Mouse (Mus musculus): ENCODE data around the gene Ptbp1. TPM values are rescaled to one million over a fixed set of nuclear protein-coding genes. Genes with fewer than 3 reads are reported as not detected.
"Not testable (repeated sequence)": the region's sequence is repeated elsewhere in the genome, so short reads cannot be mapped to it uniquely, and the experiment has no call there.

Ptbp1 gene
- polyA plus RNA-seq, 1 experiment from 2014 or later = 201 TPM

DNA sequence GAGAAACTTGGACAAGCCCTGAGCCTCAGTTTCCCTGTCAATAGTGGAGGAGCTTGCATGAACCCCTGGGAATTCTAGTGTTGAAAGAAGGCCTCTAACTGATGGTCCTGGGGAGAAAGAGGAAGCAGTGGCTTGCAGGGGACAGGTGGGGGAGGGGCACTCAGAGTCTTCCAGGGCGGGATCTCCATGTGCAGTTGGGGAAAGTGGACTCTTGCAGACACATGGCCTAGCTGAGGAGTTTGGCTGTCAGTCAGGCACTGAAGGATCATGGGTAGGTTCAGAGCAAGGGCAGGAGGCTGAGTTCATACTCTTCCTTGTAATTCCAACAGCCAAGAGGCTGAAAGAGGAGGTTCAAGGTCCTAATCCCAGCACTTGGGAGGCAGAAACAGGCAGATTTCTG, 22.9 kb downstream of the Ptbp1 start:
- 33% methylated on average over 1 of the region's 1 CpGs for WGBS
- Histone ChIP-seq H3K9me3 (replicated peaks) (no peaks in the 10 kb centered on the region), H3K27ac (no peak overlapping the region), H3K4me1 (peaks cover 31% of the 10 kb centered on the region), H3K9ac (no peak overlapping the region), H3K36me3 (no peaks in the 10 kb centered on the region), H3K27me3 (peaks cover 22% of the 10 kb centered on the region), H3K4me2 (replicated peaks) (no peak overlapping the region), H3K4me3 (no peak overlapping the region)
- ATAC-seq (ENCODE audit: low FRiP score) = no peak

- H3K4me3 ChIP-seq = no peak overlapping the region
- WGBS = 42% methylated on average over 12 of the region's 12 CpGs
- no peaks in the 10 kb centered on the region for H3K36me3 ChIP-seq
- peaks cover 29% of the 10 kb centered on the region for H3K4me1 ChIP-seq
- no peak overlapping the region for H3K4me2 ChIP-seq (replicated peaks)
- no peaks in the 10 kb centered on the region for H3K9me3 ChIP-seq (replicated peaks)
- ATAC-seq (ENCODE audit: low FRiP score) = no peak
- no peak overlapping the region for H3K9ac ChIP-seq
- H3K27me3 ChIP-seq = peaks cover 27% of the 10 kb centered on the region
- no peak overlapping the region for H3K27ac ChIP-seq
Observed at GRCm38 (mm10) chr10:79877757-79878156, 23.5 kb downstream of the Ptbp1 start.

GRCm38 (mm10) chr10:79879527-79879926, 25.3 kb downstream of the Ptbp1 start:
- ATAC-seq (ENCODE audit: low FRiP score) = no peak
- Histone ChIP-seq H3K4me2 (replicated peaks) (no peak overlapping the region), H3K9ac (no peak overlapping the region), H3K4me1 (peaks cover 28% of the 10 kb centered on the region), H3K9me3 (replicated peaks) (no peaks in the 10 kb centered on the region), H3K36me3 (no peaks in the 10 kb centered on the region), H3K27me3 (peaks cover 43% of the 10 kb centered on the region), H3K4me3 (no peak overlapping the region), H3K27ac (no peak overlapping the region)
- WGBS = 29% methylated on average over 3 of the region's 3 CpGs

- Histone ChIP-seq H3K27me3 (peaks cover 43% of the 10 kb centered on the region), H3K4me1 (peaks cover 18% of the 10 kb centered on the region), H3K36me3 (no peaks in the 10 kb centered on the region), H3K27ac (no peak overlapping the region), H3K9me3 (replicated peaks) (no peaks in the 10 kb centered on the region), H3K9ac (no peak overlapping the region), H3K4me3 (no peak overlapping the region), H3K4me2 (replicated peaks) (no peak overlapping the region)
- 17% methylated on average over 9 of the region's 9 CpGs for WGBS
- no peak for ATAC-seq (ENCODE audit: low FRiP score)
Observed at GRCm38 (mm10) chr10:79880721-79881120, 26.5 kb downstream of the Ptbp1 start.

DNA sequence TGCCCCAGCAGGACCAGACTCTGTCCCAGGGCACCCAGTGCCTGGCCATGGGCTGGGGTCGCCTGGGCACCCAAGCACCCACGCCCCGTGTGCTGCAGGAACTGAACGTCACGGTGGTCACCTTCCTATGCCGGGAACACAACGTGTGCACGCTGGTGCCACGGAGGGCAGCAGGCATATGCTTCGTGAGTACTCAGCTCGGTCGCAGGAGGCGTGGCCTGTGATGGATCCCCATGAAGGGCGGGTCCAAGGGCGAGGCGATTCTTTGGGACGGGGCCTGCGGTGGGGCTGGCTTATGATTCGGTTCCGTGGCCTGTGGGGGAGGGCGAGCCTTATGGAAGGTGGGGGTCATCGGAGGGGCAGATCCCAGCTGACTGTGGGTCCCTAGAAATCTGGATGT, 27.8 kb downstream of the Ptbp1 start:
- peaks cover 43% of the 10 kb centered on the region for H3K27me3 ChIP-seq
- ATAC-seq (ENCODE audit: low FRiP score) = no peak

GRCm38 (mm10) chr10:79883297-79884084, 29.3 kb downstream of the Ptbp1 start:
- no peaks in the 10 kb centered on the region for H3K36me3 ChIP-seq
- 15% methylated on average over 22 of the region's 22 CpGs for WGBS
- H3K9me3 ChIP-seq (replicated peaks) = no peaks in the 10 kb centered on the region
- no peak overlapping the region for H3K4me2 ChIP-seq (replicated peaks)
- H3K4me3 ChIP-seq = no peak overlapping the region
- peaks cover 46% of the 10 kb centered on the region for H3K27me3 ChIP-seq
- no peak overlapping the region for H3K27ac ChIP-seq
- H3K9ac ChIP-seq = no peak overlapping the region
- no peak for ATAC-seq (ENCODE audit: low FRiP score)
- H3K4me1 ChIP-seq = peaks cover 18% of the 10 kb centered on the region

More for the DNA sequence above, 27.8 kb downstream of the Ptbp1 start:
- Histone ChIP-seq H3K9me3 (replicated peaks) (no peaks in the 10 kb centered on the region), H3K36me3 (no peaks in the 10 kb centered on the region), H3K4me2 (replicated peaks) (peak overlapping the region; percentile 43), H3K9ac (peak overlapping the region; percentile 35; the same call in 1 of the 2 replicates), H3K27ac (no peak overlapping the region), H3K4me1 (peaks cover 18% of the 10 kb centered on the region), H3K4me3 (peak overlapping the region; percentile 10)
- WGBS = 9% methylated on average over 22 of the region's 22 CpGs

DNA sequence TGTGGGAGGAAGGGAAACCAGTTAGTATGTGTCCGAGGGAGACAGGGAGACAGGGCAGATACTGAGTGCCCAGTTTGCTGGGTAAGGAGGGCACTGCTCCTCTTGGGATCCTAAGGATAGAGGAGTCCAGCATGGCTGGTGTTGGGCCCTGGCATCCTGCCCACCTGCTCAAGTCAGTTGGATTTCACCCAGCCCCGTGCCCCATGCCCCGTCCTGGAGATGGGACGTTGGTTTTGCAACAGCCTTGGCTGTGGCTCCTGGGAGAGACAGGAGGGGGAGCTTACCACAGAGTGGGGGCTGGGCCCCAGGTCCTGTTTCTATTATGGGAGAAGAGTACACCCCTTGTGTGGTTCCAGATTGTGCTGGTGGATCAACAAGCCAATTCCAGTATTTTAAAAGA, 30.2 kb downstream of the Ptbp1 start:
- 59% methylated on average over 4 of the region's 4 CpGs for WGBS
- ATAC-seq (ENCODE audit: low FRiP score) = no peak
- Histone ChIP-seq H3K27ac (no peak overlapping the region), H3K9me3 (replicated peaks) (no peaks in the 10 kb centered on the region), H3K4me2 (replicated peaks) (no peak overlapping the region), H3K4me1 (peaks cover 17% of the 10 kb centered on the region), H3K9ac (no peak overlapping the region), H3K4me3 (no peak overlapping the region), H3K36me3 (no peaks in the 10 kb centered on the region), H3K27me3 (peaks cover 46% of the 10 kb centered on the region)

DNA sequence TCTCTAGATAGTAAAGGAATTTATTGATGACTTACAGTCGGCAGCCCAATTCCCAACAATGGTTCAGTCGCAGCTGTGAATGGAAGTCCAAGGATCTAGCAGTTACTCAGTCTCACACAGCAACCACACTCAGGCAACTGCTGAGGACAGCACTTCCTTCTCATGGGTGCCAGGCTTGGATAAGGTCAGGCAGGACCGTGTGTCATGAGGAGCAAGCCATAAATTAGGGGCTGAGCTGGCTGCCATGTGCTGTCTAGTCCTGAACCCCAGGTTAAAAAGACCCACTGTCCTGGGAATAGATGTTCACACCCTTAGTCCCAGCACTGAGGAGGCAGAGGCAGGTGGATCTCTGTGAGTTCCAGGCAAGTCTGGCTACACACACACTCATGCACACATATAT, 30.7 kb downstream of the Ptbp1 start:
- H3K4me3 ChIP-seq; H3K4me2 ChIP-seq (replicated peaks); H3K9ac ChIP-seq; H3K9me3 ChIP-seq (replicated peaks); H3K27ac ChIP-seq; ATAC-seq (ENCODE audit: low FRiP score); H3K36me3 ChIP-seq: not testable (repeated sequence)
- H3K27me3 ChIP-seq = peaks cover 46% of the 10 kb centered on the region
- peaks cover 15% of the 10 kb centered on the region for H3K4me1 ChIP-seq
- WGBS = 77% methylated on average over 3 of the region's 3 CpGs

DNA sequence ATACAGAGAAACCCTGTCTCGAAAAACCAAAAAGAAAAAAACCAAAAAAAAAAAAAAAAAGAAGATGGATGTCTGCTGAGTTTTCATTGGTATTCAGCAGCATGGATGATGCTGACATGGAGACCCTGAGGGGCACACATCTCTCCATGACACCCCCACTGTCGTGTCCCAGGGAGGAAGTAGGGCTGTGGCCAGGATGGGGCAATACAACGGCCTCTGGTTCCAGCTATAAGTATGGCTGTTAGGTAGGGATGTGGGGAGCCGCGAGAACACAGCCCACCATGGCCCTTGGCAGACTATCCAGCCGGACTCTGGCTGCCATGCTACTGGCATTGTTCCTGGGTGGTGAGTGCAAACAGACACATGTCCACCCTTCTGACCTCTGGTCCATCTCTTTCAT, 31.8 kb downstream of the Ptbp1 start, which contains the start of gene Elane:
TSS of gene Elane (plus strand) at position 194 of the 400 bp plus-strand sequence.
- no peak within 1 kb of the TSS for H3K9ac ChIP-seq
- peaks cover 15% of the 10 kb centered on the region for H3K4me1 ChIP-seq
- H3K4me3 ChIP-seq = no peak within 1 kb of the TSS
- H3K27me3 ChIP-seq = peaks cover 36% of the 10 kb centered on the region
- WGBS = 79% methylated on average over 6 of the region's 6 CpGs
- H3K36me3 ChIP-seq = no peaks in the 10 kb centered on the region
- no peak within 1 kb of the TSS for H3K27ac ChIP-seq
- no peak for ATAC-seq (ENCODE audit: low FRiP score)
- H3K4me2 ChIP-seq (replicated peaks) = no peak within 1 kb of the TSS
- H3K9me3 ChIP-seq (replicated peaks) = no peaks in the 10 kb centered on the region

- H3K27ac ChIP-seq = no peak overlapping the region
- H3K36me3 ChIP-seq = no peaks in the 10 kb centered on the region
- peaks cover 14% of the 10 kb centered on the region for H3K4me1 ChIP-seq
- ATAC-seq (ENCODE audit: low FRiP score) = no peak
- peaks cover 30% of the 10 kb centered on the region for H3K27me3 ChIP-seq
- H3K4me2 ChIP-seq (replicated peaks) = no peak overlapping the region
- H3K9ac ChIP-seq = no peak overlapping the region
- no peak overlapping the region for H3K4me3 ChIP-seq
- 82% methylated on average over 8 of the region's 8 CpGs for WGBS
- no peaks in the 10 kb centered on the region for H3K9me3 ChIP-seq (replicated peaks)
Observed at GRCm38 (mm10) chr10:79886611-79887010, 32.4 kb downstream of the Ptbp1 start.

DNA sequence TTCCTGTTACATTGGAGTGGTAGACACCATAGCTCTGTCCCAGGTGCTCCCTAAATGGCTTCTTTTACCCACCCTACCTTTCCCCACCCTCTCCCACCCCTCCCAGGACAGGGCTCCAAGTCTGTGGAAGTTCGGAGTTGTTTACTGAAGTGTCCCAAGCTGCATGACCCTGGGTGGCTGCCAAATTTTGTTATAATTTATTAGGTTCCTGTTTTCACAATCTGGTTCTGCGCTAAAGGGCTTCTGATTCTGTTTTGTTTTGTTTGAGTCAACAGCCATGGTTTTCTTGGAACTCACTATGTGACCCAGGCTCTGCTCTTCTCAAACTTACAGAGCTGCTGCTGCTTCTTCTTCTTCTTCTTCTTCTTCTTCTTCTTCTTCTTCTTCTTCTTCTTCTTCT, 35.2 kb downstream of the Ptbp1 start:
- H3K27me3 ChIP-seq = 0 out of 2 replicates have a peak, but pooled peaks cover 4% of the 10 kb centered on the region
- no peak overlapping the region for H3K4me2 ChIP-seq (replicated peaks)
- H3K9me3 ChIP-seq (replicated peaks) = no peaks in the 10 kb centered on the region
- H3K9ac ChIP-seq = no peak overlapping the region
- H3K27ac ChIP-seq = no peak overlapping the region
- H3K4me3 ChIP-seq = no peak overlapping the region
- no peaks in the 10 kb centered on the region for H3K4me1 ChIP-seq
- H3K36me3 ChIP-seq = peaks cover 7% of the 10 kb centered on the region; the same call in 1 of the 2 replicates
- ATAC-seq (ENCODE audit: low FRiP score) = no peak
- WGBS = 89% methylated on average over 2 of the region's 2 CpGs

DNA sequence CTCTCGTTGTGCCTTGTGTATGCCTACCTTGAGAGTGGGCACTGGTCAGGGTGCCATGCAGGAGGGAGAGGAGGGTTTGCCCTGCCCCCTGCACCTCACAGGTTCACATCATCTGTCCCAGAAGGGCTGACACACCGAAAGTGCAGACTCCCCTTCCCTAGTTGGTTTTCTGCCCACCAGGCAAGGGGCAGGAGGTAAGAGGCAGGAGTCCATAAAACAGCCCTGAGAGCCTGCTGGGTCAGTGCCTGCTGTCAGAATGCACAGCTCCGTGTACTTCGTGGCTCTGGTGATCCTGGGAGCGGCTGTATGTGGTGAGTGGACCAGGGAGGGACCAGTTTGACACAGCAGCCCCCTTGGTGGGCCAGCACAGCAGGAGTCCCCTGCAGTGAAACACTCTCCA, 36.4 kb downstream of the Ptbp1 start, which contains the start of gene Cfd:
TSS of gene Cfd (plus strand) at position 184 of the 400 bp plus-strand sequence.
- WGBS = 43% methylated on average over 5 of the region's 5 CpGs
- Histone ChIP-seq H3K4me1 (no peaks in the 10 kb centered on the region), H3K9me3 (replicated peaks) (no peaks in the 10 kb centered on the region), H3K4me2 (replicated peaks) (no peak within 1 kb of the TSS), H3K27me3 (0 out of 2 replicates have a peak, but pooled peaks cover 4% of the 10 kb centered on the region), H3K36me3 (peaks cover 17% of the 10 kb centered on the region), H3K9ac (no peak within 1 kb of the TSS), H3K4me3 (no peak within 1 kb of the TSS), H3K27ac (no peak within 1 kb of the TSS)
- ATAC-seq (ENCODE audit: low FRiP score) = no peak

All from hindbrain, embryonic 12.5 days (tissue).